Mouse (Mus musculus) midbrain, postnatal 0 days (tissue): ENCODE results near the gene Wnt7b. TPM values are rescaled to one million over a fixed set of nuclear protein-coding genes. Genes with fewer than 3 reads are reported as not detected.

ENCODE experiments used
- ATAC-seq: fragments of 200-750 bp; cut with Nextera tagmentation; 2 replicates; pipeline ENCODE4 v1.8.0; 2017; ENCODE audit warnings: moderate number of reproducible peaks, mild to moderate bottlenecking, moderate TSS enrichment, moderate library complexity; ENCODE audit not compliant: low FRiP score
- DNase-seq: peaks from one replicate; pipeline ENCODE4 v3.0.0-alpha.2; 2015; ENCODE audit warnings: low spot score
- H3K27ac ChIP-seq: fragments of 300-500 bp; sonication (generic); 2 replicates; pipeline ENCODE4 v1.5.1; 2014; ENCODE audit warnings: low read depth, mild to moderate bottlenecking, low read length, mixed read lengths
- H3K27me3 ChIP-seq: fragments of 300-500 bp; sonication (generic); 2 replicates; pipeline ENCODE4 v1.6.1; 2014; ENCODE audit warnings: low read length, control low read depth, mixed read lengths; ENCODE audit not compliant: insufficient read depth
- H3K36me3 ChIP-seq: fragments of 300-500 bp; sonication (generic); 2 replicates; pipeline ENCODE4 v1.6.1; 2014; ENCODE audit warnings: low read length, control low read depth, mixed read lengths; ENCODE audit not compliant: insufficient read depth
- H3K4me1 ChIP-seq: fragments of 300-500 bp; sonication (generic); 2 replicates; pipeline ENCODE4 v1.6.1; 2014; ENCODE audit warnings: mild to moderate bottlenecking, control low read depth, antibody characterized with exemption, low read length, mixed read lengths; ENCODE audit not compliant: insufficient read depth
- H3K4me2 ChIP-seq: fragments of 300-500 bp; sonication (generic); 2 replicates; pipeline ENCODE4 v1.6.1; 2014; ENCODE audit warnings: low read depth, mild to moderate bottlenecking, low read length, mixed read lengths; ENCODE audit not compliant: poor library complexity, severe bottlenecking
- H3K4me3 ChIP-seq: fragments of 300-500 bp; sonication (generic); 2 replicates; pipeline ENCODE4 v1.5.1; 2014; ENCODE audit warnings: low read depth, mild to moderate bottlenecking, low read length, moderate library complexity
- H3K9ac ChIP-seq: fragments of 300-500 bp; sonication (generic); replicated peaks from 2 replicates; pipeline ENCODE4 v1.6.1; 2014; ENCODE audit warnings: mild to moderate bottlenecking, low read length, moderate library complexity, mixed read lengths; ENCODE audit not compliant: poor library complexity, severe bottlenecking
- H3K9me3 ChIP-seq: fragments of 300-500 bp; sonication (generic); 2 replicates; pipeline ENCODE4 v1.6.1; 2016; ENCODE audit warnings: low read length, control low read depth
- CTCF ChIP-seq: IDR thresholded peaks from 2 replicates; pipeline ENCODE4 v1.5.1; 2016; ENCODE audit warnings: antibody characterized with exemption, mild to moderate bottlenecking
- WGBS: fragments of 180-500 bp; shearing (Covaris S2); extraction: QIAGEN DNeasy Blood & Tissue Kit; methylation state at CpG from one replicate; pipeline ENCODE4 v1.1.7; 2014; 5-methylcytosine and 5-hydroxymethylcytosine counted together
- polyA plus RNA-seq: library from polyadenylated mRNA; unstranded; fragments of >200 nt; fragmentation: Nextera tagmentation; extraction: Ambion mirVana; gene quantifications from 2 replicates; pipeline ENCODE4 v1.2.1, GENCODE M21; 2015
- total RNA-seq: library from RNA; depleted of rRNA; stranded (reverse); fragments of >200 nt; gene quantifications from 2 replicates; pipeline ENCODE4 v1.2.3, GENCODE M21; 2014

Wnt7b gene
- total and polyA plus RNA-seq, 2 experiments from 2014 or later, result 19.5 to 34.3 TPM

- Histone ChIP-seq H3K9ac (no peak overlapping the region), H3K4me3 (no peak overlapping the region), H3K36me3 (no peaks in the 10 kb centered on the region), H3K27ac (no peak overlapping the region), H3K9me3 (no peaks in the 10 kb centered on the region), H3K27me3 (no peaks in the 10 kb centered on the region), H3K4me2 (no peak overlapping the region), H3K4me1 (no peaks in the 10 kb centered on the region)
- WGBS, result 74% methylated on average over 3 of the region's 3 CpGs
- ATAC-seq, result no peak
- DNase-seq, result no peak
- TF ChIP-seq CTCF, result no peak
Observed at GRCm38 (mm10) chr15:85568402-85568801, 13.9 kb downstream of the Wnt7b start.

GRCm38 (mm10) chr15:85564966-85565365 is 17.3 kb downstream of the Wnt7b start:
- H3K27ac ChIP-seq, result no peak overlapping the region
- no peak overlapping the region for H3K4me3 ChIP-seq
- H3K4me1 ChIP-seq, result no peaks in the 10 kb centered on the region
- TF ChIP-seq CTCF, result no peak
- DNase-seq (peak; percentile 62), ATAC-seq (peak; percentile 52; the same call in 1 of the 2 replicates)
- H3K27me3 ChIP-seq, result no peaks in the 10 kb centered on the region
- 70% methylated on average over 5 of the region's 5 CpGs for WGBS
- H3K4me2 ChIP-seq, result no peak overlapping the region
- H3K9me3 ChIP-seq, result no peaks in the 10 kb centered on the region
- H3K36me3 ChIP-seq, result no peaks in the 10 kb centered on the region
- H3K9ac ChIP-seq, result no peak overlapping the region

GRCm38 (mm10) chr15:85564034-85564769 is 18.1 kb downstream of the Wnt7b start:
- H3K27ac ChIP-seq, result no peak overlapping the region
- TF ChIP-seq CTCF, result no peak
- ATAC-seq, result no peak
- no peaks in the 10 kb centered on the region for H3K9me3 ChIP-seq
- H3K36me3 ChIP-seq, result no peaks in the 10 kb centered on the region
- H3K4me3 ChIP-seq, result no peak overlapping the region
- no peaks in the 10 kb centered on the region for H3K4me1 ChIP-seq
- no peak overlapping the region for H3K9ac ChIP-seq
- no peak overlapping the region for H3K4me2 ChIP-seq
- no peaks in the 10 kb centered on the region for H3K27me3 ChIP-seq
- WGBS, result 78% methylated on average over 13 of the region's 13 CpGs
- DNase-seq, result peak; percentile 19

- DNase-seq, result peak; percentile 41
- H3K9ac ChIP-seq, result no peak overlapping the region
- WGBS, result 64% methylated on average over 12 of the region's 12 CpGs
- no peaks in the 10 kb centered on the region for H3K4me1 ChIP-seq
- no peak for ATAC-seq
- no peak for TF ChIP-seq CTCF
- H3K36me3 ChIP-seq, result no peaks in the 10 kb centered on the region
- no peak overlapping the region for H3K4me2 ChIP-seq
- no peaks in the 10 kb centered on the region for H3K27me3 ChIP-seq
- no peaks in the 10 kb centered on the region for H3K9me3 ChIP-seq
- no peak overlapping the region for H3K27ac ChIP-seq
- no peak overlapping the region for H3K4me3 ChIP-seq
Observed at GRCm38 (mm10) chr15:85561953-85562352, 20.3 kb downstream of the Wnt7b start.

- WGBS, result 79% methylated on average over 11 of the region's 11 CpGs
- DNase-seq (no peak), ATAC-seq (no peak)
Observed at GRCm38 (mm10) chr15:85560830-85561229, 21.4 kb downstream of the Wnt7b start.

GRCm38 (mm10) chr15:85558840-85559540 is 23.3 kb downstream of the Wnt7b start:
- Histone ChIP-seq H3K4me3 (no peak overlapping the region), H3K36me3 (no peaks in the 10 kb centered on the region), H3K4me1 (no peaks in the 10 kb centered on the region), H3K4me2 (no peak overlapping the region), H3K27ac (no peak overlapping the region), H3K9me3 (no peaks in the 10 kb centered on the region), H3K9ac (no peak overlapping the region), H3K27me3 (no peaks in the 10 kb centered on the region)
- DNase-seq (peak; percentile 30), ATAC-seq (no peak)
- 88% methylated on average over 25 of the region's 25 CpGs for WGBS
- no peak for TF ChIP-seq CTCF

More at GRCm38 (mm10) chr15:85560830-85561229, 21.4 kb downstream of the Wnt7b start:
- Histone ChIP-seq H3K4me2 (no peak overlapping the region), H3K9me3 (no peaks in the 10 kb centered on the region), H3K4me1 (no peaks in the 10 kb centered on the region), H3K9ac (no peak overlapping the region), H3K27me3 (no peaks in the 10 kb centered on the region), H3K4me3 (no peak overlapping the region), H3K27ac (no peak overlapping the region), H3K36me3 (no peaks in the 10 kb centered on the region)
- TF ChIP-seq CTCF, result no peak
